Mouse (Mus musculus) kidney, postnatal 25 days (tissue): ENCODE data around the gene Agrp.

Source experiments
- DNase-seq, 2 experiments: peaks; one replicate each; pipeline ENCODE4 v3.0.0; 2021; ENCODE audit warnings: mixed read lengths in 2 of 2

The Agrp gene

DNA sequence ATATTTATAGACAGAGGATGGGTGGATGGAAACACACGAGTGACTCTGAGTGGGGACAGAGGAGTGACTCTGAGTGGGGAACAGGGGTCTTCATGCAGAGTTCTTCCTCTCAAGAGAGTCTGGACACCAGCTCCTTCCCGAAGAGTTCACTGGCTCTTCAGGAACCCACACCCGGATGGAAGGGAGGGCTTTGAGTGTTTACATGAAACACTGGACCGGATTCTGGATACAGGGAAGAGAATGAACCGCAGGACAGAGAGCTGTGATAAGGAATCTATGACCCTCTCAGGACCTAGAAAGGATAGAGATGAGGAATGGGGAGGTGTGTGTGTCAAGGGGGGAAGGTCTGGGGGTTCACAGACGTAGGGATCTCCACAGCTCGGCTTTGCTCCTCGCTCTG lies 119.8 kb downstream of the Agrp start:
- DNase-seq = no peak
